Mouse (Mus musculus) Patski (cell line): Measurements from ENCODE around the gene Xrcc2. TPM values are rescaled to one million over a fixed set of nuclear protein-coding genes. Genes with fewer than 3 reads are reported as not detected.

Experiments
- ATAC-seq: fragments of 100-300 bp; one replicate; pipeline ENCODE4 v1.8.0; 2021
- CTCF ChIA-PET: fragments of 350-600 bp; sonication (Branson Sonifier 250); formaldehyde crosslinking; loops from one replicate; lab custom pipeline; 2022; ENCODE audit warnings: inconsistent platforms; lab: Charles Lee
- POLR2A ChIA-PET: fragments of 350-600 bp; sonication (Branson Sonifier 250); formaldehyde crosslinking; loops from one replicate; lab custom pipeline; 2022; ENCODE audit warnings: antibody characterized with exemption, inconsistent platforms; lab: Charles Lee
- DNase-seq: peaks from one replicate; pipeline ENCODE4 v3.0.0-alpha.2; 2011; ENCODE audit warnings: low read depth, low spot score
- H3K27me3 ChIP-seq: fragments of 371-371 bp; one replicate; pipeline ENCODE4 v1.5.1; 2021
- CTCF ChIP-seq: fragments of 100-300 bp; IDR thresholded peaks from one replicate; pipeline ENCODE4 v1.5.1; 2021
- in situ Hi-C: fragments of 300-500 bp; cut with MboI; formaldehyde crosslinking; loops from 3 replicates; pipeline ENCODE4 v1.11.1; 2018; ENCODE audit warnings: low pct_unique_long_range_greater_than_20kb, mixed read lengths
- polyA plus RNA-seq: library from polyadenylated mRNA; unstranded; gene quantifications from one replicate; pipeline ENCODE4 v1.2.3, GENCODE M21; 2021

Gene Xrcc2
- polyA plus RNA-seq, 1 experiment from 2014 or later = 6.8 TPM

DNA sequence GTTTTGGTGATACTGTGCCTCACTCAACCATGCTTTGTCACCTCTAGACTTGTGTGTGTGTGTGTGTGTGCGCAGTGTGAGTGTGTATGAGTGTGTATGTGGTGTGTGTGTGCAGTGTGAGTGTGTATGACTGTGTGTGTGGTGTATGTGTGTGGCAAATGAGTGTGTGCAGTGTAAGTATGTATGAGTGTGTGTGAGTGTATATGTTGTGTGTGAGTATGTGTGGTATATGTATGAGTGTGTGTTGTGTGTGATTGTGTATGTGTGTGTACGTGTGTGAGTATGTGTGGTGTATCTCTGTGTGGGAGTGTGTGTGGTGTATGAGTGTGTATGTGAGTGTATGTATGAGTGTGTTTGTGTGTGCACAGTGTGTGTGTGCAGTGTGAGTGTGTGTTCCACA, 61.1 kb downstream of the Xrcc2 start:
- no peak for TF ChIP-seq CTCF

DNA sequence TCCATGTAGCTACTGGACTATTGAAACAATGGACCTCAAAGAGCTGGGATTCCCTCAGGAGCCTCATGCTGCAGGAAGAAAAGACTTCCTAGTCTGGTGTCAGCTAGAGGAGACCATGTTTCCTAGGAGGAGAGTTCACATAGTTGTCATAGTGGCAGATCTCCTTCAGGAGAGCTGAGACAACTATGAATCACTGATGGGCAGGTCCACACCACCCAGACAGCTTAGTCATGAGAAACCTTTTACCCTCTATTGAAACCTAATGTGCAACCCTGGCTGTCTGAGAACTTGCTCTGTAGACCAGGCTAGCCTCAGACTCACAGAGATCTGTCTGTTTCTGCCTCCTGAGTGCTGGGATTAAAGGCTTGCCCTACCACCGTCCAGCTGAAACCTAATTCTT, 62.9 kb downstream of the Xrcc2 start:
- H3K27me3 ChIP-seq = no peaks in the 10 kb centered on the region
- ATAC-seq (no peak), DNase-seq (no peak)
- TF ChIP-seq CTCF = no peak
- in situ Hi-C loops = no loop called here
- ChIA-PET CTCF (interaction anchor here (1.4 kb wide), 1 partner anchor 49 kb away, joined by 3 read pairs; no protein-coding TSS in a partner anchor), POLR2A (no interaction called here)

More for the DNA sequence above, 61.1 kb downstream of the Xrcc2 start:
- no peak for ATAC-seq
- ChIA-PET CTCF (no interaction called here), POLR2A (no interaction called here)
- no peaks in the 10 kb centered on the region for H3K27me3 ChIP-seq
- in situ Hi-C loops = no loop called here
- no peak for DNase-seq

Other genes with a start within 250 kb of the Xrcc2 start
- gene Kmt2c, start 207.0 kb downstream of the Xrcc2 start, polyA plus RNA-seq = 18.1 TPM
- not detected for gene Cct8l1, start 189.8 kb downstream of the Xrcc2 start, polyA plus RNA-seq
- gene Actr3b, start 54.2 kb upstream of the Xrcc2 start, polyA plus RNA-seq = 0.35 TPM
- gene Gm21663, start 236.6 kb upstream of the Xrcc2 start, polyA plus RNA-seq = not detected
- not detected for gene Gm21671, start 248.6 kb upstream of the Xrcc2 start, polyA plus RNA-seq